Mouse (Mus musculus) C2C12 (cell line): ENCODE measurements around the gene Top2a. TPM values are rescaled to one million over a fixed set of nuclear protein-coding genes. Genes with fewer than 3 reads are reported as not detected.

ENCODE experiments used
- H3K27me3 ChIP-seq: one replicate; pipeline ENCODE4 v1.6.1; 2011; ENCODE audit not compliant: control insufficient read depth, insufficient read depth, insufficient read length
- H3K36me3 ChIP-seq: one replicate; pipeline ENCODE4 v1.6.1; 2011; ENCODE audit not compliant: control insufficient read depth, insufficient read depth
- H3K4me3 ChIP-seq: one replicate; pipeline ENCODE4 v1.5.1; 2011; ENCODE audit warnings: mild to moderate bottlenecking, control low read depth; ENCODE audit not compliant: poor library complexity, insufficient read depth, severe bottlenecking
- H3K79me2 ChIP-seq: one replicate; pipeline ENCODE4 v1.6.1; 2011; ENCODE audit not compliant: control insufficient read depth, insufficient read depth
- H3K79me3 ChIP-seq: one replicate; pipeline ENCODE4 v1.6.1; 2011; ENCODE audit warnings: low read depth, control low read depth
- H3ac ChIP-seq: one replicate; pipeline ENCODE3; 2011; ENCODE audit warnings: low read depth; ENCODE audit not compliant: control insufficient read depth, insufficient read length
- CEBPB ChIP-seq: IDR thresholded peaks from one replicate; pipeline ENCODE4 v1.6.1; 2011; ENCODE audit warnings: low read depth, mild to moderate bottlenecking, control low read depth, moderate library complexity
- CTCF ChIP-seq: IDR thresholded peaks from one replicate; pipeline ENCODE4 v1.5.1; 2011; ENCODE audit not compliant: control insufficient read depth, insufficient read depth, insufficient read length
- FOSL1 ChIP-seq: IDR thresholded peaks from one replicate; pipeline ENCODE4 v1.8.0; 2011; ENCODE audit warnings: mild to moderate bottlenecking, low read length; ENCODE audit not compliant: poor library complexity, insufficient read depth, severe bottlenecking
- MAX ChIP-seq: IDR thresholded peaks from one replicate; pipeline ENCODE4 v1.6.1; 2011; ENCODE audit warnings: mild to moderate bottlenecking, control low read depth
- MYOD1 ChIP-seq: IDR thresholded peaks from one replicate; pipeline ENCODE4 v1.6.1; 2011; ENCODE audit warnings: low read depth; ENCODE audit not compliant: control insufficient read depth, insufficient read length
- MYOG ChIP-seq: IDR thresholded peaks from one replicate; pipeline ENCODE4 v1.6.1; 2011; ENCODE audit not compliant: control insufficient read depth, insufficient read length; ENCODE audit errors: extremely low read depth
- USF1 ChIP-seq: IDR thresholded peaks from one replicate; pipeline ENCODE4 v1.6.1; 2011; ENCODE audit warnings: low read depth, mild to moderate bottlenecking, control low read depth, moderate library complexity
- polyA plus RNA-seq: library from polyadenylated mRNA; unstranded; fragments of >200 nt; fragmentation: generic; extraction: Trizol; gene quantifications from one replicate; pipeline ENCODE4 v1.2.1, GENCODE M21; 2012; ENCODE audit warnings: missing spikeins

Gene Top2a
- polyA plus RNA-seq, 1 experiment, result 83.8 TPM

DNA sequence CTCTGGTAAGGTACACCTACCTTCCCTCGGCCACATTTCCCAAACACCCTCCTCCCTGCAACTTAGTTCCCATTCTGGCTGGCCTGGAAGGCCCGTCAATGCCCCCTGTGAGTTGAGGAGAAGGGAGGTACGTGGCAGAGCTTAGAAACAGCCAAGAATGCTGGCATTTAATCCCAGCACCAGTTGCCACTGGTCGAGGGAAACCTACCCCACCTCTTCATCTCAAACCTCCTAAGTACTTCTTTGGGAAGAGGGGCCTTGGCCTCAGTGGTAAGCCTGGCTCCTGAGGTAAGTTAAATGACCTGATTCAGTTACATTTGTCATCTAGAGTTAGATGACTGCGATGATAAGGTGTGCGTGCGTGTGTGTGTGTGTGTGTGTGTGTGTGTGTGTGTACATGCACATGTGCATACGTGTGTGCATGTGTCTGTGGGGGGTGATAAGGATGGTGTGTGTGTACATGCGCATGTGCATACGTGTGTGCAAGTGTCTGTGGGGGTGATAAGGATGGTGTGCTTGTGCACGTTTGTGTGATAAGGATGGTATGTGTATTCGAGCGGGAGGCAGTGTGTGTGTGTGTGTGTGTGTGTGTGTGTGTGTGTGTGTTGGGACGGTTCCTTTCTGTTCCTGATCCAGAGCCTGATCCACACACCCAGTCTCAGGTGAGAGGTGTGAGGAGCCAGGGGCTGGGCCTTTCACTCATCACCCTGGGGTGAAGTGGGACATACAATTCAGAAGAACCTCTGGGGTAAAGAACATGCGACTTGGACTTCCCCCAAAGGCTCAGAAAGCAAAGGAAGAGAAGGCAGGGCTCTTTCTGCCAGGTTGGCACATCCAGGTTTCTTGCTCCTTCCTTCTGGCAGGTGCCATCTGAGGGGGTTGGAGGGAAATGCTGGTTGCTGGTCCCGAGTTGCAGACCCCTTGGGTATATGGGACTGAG, 18.1 kb upstream of the Top2a start:
- Histone ChIP-seq H3K27me3 (no peaks in the 10 kb centered on the region), H3K79me3 (peaks cover 16% of the 10 kb centered on the region), H3K79me2 (peaks cover 48% of the 10 kb centered on the region), H3K4me3 (peak overlapping the region; percentile 39), H3ac (no peak overlapping the region), H3K36me3 (no peaks in the 10 kb centered on the region)
- TF ChIP-seq CEBPB (no peak), MYOD1 (no peak), FOSL1 (no peak), USF1 (no peak), CTCF (no peak), MYOG (no peak), MAX (no peak)

DNA sequence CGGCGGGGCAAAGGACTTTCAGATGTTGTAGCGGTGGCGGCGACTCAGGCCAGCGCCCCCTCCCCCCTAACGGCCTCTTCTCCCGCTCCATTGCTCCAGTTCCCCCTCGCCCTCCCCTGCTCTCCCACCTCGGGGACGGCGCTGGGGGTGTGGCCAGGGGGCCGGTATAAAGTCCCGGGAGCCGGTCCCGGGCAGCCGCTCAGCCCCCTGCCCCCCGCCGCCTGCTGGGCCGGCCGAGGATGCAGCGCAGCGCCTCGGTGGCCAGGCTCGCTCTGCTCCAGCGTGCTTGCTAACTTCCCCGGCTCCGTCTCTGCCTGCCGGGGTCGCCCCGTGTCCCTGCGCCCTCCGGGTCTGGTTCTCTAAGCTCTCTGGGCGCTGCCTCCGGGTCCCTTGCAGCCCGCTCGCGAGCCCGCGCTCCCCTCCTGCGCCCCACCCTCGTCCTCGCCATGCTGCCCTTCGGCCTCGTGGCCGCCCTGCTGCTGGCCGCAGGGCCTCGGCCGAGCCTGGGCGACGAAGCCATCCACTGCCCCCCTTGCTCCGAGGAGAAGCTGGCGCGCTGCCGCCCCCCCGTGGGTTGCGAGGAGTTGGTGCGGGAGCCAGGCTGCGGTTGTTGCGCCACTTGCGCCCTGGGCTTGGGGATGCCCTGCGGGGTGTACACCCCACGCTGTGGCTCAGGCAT, 17.2 kb upstream of the Top2a start, which contains the start of gene Igfbp4:
Gene Igfbp4, plus strand, starts transcription at position 194 of the 679 bp plus-strand sequence.
- Histone ChIP-seq H3K79me3 (peaks cover 15% of the 10 kb centered on the region), H3K79me2 (peaks cover 48% of the 10 kb centered on the region), H3K36me3 (no peaks in the 10 kb centered on the region), H3ac (peak within 1 kb of the TSS; percentile 27), H3K4me3 (peak within 1 kb of the TSS; percentile 39), H3K27me3 (no peaks in the 10 kb centered on the region)
- TF ChIP-seq MAX, result peak; percentile 35
- TF ChIP-seq CTCF, result peak; percentile 29
- no peak for TF ChIP-seq CEBPB

DNA sequence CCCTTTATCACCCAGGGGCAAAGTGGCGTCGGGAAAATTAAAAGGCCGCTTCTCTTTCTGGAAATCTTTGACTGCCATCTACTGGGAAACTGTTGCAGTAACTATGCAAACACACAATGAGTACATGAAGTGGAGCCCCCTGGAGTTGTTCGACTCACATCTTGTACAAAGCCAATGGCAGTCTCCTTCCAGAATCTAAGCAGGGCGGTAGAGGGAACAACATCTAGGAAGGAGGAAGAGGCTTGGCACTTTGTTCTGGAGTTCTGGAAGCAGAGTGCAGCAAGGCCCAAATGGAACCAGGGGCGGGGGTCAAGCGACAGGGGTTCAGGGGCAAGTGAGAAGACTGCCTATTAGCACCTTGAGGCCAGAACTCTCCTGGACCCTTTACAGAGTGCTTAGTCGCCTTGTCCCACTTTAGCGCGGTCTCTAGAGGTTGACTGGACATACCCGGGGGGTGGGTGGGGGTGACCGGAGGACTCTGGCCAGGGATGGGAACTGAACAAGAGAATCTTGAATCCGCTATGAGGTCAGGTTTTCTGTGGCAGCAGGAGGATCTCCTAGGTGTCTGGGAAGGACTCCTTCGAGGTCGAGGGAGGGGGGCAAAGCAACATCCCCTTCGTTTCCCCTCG, 16.5 kb upstream of the Top2a start:
- H3K27me3 ChIP-seq, result no peaks in the 10 kb centered on the region
- peaks cover 15% of the 10 kb centered on the region for H3K79me3 ChIP-seq
- H3K79me2 ChIP-seq, result peaks cover 48% of the 10 kb centered on the region

DNA sequence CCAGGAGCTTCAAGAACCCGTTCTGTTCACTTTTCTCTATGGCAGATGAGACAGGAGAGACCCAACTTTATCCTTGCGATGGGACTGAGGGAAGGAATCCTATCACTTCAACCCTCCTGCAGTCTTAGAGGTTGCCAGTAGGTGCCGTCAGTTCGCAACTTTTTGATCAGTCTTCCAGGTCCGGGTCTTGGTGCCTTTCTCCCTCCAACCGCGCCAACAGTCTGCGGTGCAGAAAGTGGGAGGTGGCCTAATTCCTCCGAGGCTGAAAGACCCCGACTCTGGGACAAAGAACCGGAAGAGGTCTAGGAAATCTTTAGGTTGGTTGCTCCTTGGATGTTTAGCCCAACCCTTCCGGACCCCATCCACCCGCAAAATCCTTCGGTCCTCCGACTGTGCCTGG, 15.8 kb upstream of the Top2a start:
- peak; percentile 64 for TF ChIP-seq CTCF
- no peak for TF ChIP-seq MAX
- Histone ChIP-seq H3K4me3 (no peak overlapping the region), H3K79me2 (peaks cover 45% of the 10 kb centered on the region), H3K79me3 (peaks cover 15% of the 10 kb centered on the region), H3ac (peak overlapping the region; percentile 27), H3K36me3 (no peaks in the 10 kb centered on the region), H3K27me3 (no peaks in the 10 kb centered on the region)

More for the DNA sequence above, 16.5 kb upstream of the Top2a start:
- Histone ChIP-seq H3K36me3 (no peaks in the 10 kb centered on the region), H3K4me3 (peak overlapping the region; percentile 39), H3ac (peak overlapping the region; percentile 19)
- TF ChIP-seq CEBPB, result no peak
- no peak for TF ChIP-seq MYOD1
- no peak for TF ChIP-seq CTCF
- TF ChIP-seq MYOG, result no peak
- TF ChIP-seq FOSL1, result no peak
- no peak for TF ChIP-seq MAX
- TF ChIP-seq USF1, result no peak

DNA sequence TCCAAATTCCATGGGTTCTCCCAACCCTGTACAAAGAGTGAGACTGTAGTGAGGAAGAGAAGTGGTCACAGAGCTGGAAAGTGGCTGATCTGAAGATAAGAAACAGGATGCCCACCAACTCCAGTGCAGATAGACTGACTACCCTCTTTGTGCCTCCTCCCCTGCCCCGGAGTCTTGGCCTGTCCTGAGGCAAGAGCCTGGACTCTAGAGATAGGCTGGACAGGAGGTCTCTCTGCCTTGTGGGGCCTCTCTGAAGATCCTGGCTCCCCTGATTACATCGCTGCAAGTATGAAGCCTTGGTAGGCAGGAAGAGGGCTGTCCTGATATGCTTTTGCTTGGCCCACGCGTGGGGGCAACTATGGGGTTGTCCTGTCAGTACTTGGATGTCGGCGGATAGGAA, 12.3 kb upstream of the Top2a start:
- no peak overlapping the region for H3ac ChIP-seq
- H3K79me3 ChIP-seq, result peaks cover 2% of the 10 kb centered on the region
- H3K79me2 ChIP-seq, result peaks cover 10% of the 10 kb centered on the region
- no peak overlapping the region for H3K4me3 ChIP-seq
- H3K36me3 ChIP-seq, result no peaks in the 10 kb centered on the region
- TF ChIP-seq MYOD1 (no peak), FOSL1 (no peak), CTCF (no peak), CEBPB (no peak), MYOG (no peak), MAX (no peak)
- peaks cover 3% of the 10 kb centered on the region for H3K27me3 ChIP-seq
